Mouse (Mus musculus): ENCODE data around the gene Zfp362. TPM values are rescaled to one million over a fixed set of nuclear protein-coding genes. Genes with fewer than 3 reads are reported as not detected.

Zfp362 gene
- polyA plus RNA-seq, 1 experiment from 2014 or later: 23.5 TPM

GRCm38 (mm10) chr4:128748309-128748708 is 57.5 kb downstream of the Zfp362 start:
- ATAC-seq: no peak
- Histone ChIP-seq H3K4me3 (replicated peaks) (no peak overlapping the region), H3K4me1 (replicated peaks) (no peaks in the 10 kb centered on the region), H3K27ac (no peak overlapping the region), H3K4me2 (replicated peaks) (no peak overlapping the region), H3K9me3 (no peaks in the 10 kb centered on the region), H3K9ac (no peak overlapping the region), H3K27me3 (replicated peaks) (no peaks in the 10 kb centered on the region), H3K36me3 (peaks cover 71% of the 10 kb centered on the region)
- 88% methylated on average over 7 of the region's 7 CpGs for WGBS

GRCm38 (mm10) chr4:128747614-128748270 is 58.1 kb downstream of the Zfp362 start:
- no peaks in the 10 kb centered on the region for H3K4me1 ChIP-seq (replicated peaks)
- H3K36me3 ChIP-seq: peaks cover 69% of the 10 kb centered on the region
- H3K4me2 ChIP-seq (replicated peaks): no peak overlapping the region
- WGBS: 83% methylated on average over 22 of the region's 22 CpGs
- no peak for ATAC-seq
- H3K27me3 ChIP-seq (replicated peaks): no peaks in the 10 kb centered on the region
- H3K9ac ChIP-seq: no peak overlapping the region
- H3K4me3 ChIP-seq (replicated peaks): no peak overlapping the region
- no peak overlapping the region for H3K27ac ChIP-seq
- no peaks in the 10 kb centered on the region for H3K9me3 ChIP-seq

- H3K36me3 ChIP-seq: peaks cover 52% of the 10 kb centered on the region
- H3K9me3 ChIP-seq: no peaks in the 10 kb centered on the region
- WGBS: 89% methylated on average over 8 of the region's 8 CpGs
- H3K4me2 ChIP-seq (replicated peaks): no peak overlapping the region
- ATAC-seq: no peak
- H3K4me3 ChIP-seq (replicated peaks): no peak overlapping the region
- H3K4me1 ChIP-seq (replicated peaks): peaks cover 5% of the 10 kb centered on the region
- H3K27me3 ChIP-seq (replicated peaks): no peaks in the 10 kb centered on the region
- no peak overlapping the region for H3K9ac ChIP-seq
- no peak overlapping the region for H3K27ac ChIP-seq
These were observed 60.7 kb downstream of the Zfp362 start for GRCm38 (mm10) chr4:128745160-128745559.

DNA sequence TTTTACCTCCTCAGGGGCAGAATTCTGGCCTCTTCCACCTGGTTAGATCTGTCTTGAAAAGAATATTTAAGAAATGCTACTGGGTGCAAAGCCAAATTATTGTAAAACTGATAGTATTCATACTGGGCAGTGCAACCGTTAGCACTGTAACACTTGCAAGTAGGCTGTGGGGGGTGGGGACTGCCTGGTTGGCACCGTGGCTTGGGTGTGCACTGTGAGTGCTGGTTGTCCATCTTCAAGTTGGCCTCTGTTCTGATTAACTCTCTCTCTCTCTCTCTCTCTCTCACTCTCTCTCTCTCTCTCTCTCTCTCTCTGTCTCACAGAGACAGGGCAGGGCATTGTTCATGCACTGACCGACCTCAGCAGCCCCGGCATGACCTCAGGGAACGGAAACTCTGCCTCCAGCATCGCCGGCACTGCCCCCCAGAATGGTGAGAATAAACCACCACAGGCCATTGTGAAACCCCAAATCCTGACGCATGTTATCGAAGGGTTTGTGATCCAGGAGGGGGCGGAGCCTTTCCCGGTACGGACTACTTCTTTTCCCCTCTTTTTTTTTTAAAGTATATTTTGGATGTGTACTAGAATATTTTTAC is 62.7 kb downstream of the Zfp362 start:
- Histone ChIP-seq H3K36me3 (peaks cover 35% of the 10 kb centered on the region), H3K4me3 (replicated peaks) (no peak overlapping the region), H3K9me3 (no peaks in the 10 kb centered on the region), H3K27ac (no peak overlapping the region), H3K27me3 (replicated peaks) (no peaks in the 10 kb centered on the region), H3K9ac (no peak overlapping the region), H3K4me2 (replicated peaks) (no peak overlapping the region), H3K4me1 (replicated peaks) (peaks cover 9% of the 10 kb centered on the region)
- WGBS: 77% methylated on average over 12 of the region's 12 CpGs
- no peak for ATAC-seq

GRCm38 (mm10) chr4:128742379-128742970 is 63.4 kb downstream of the Zfp362 start:
- Histone ChIP-seq H3K36me3 (peaks cover 32% of the 10 kb centered on the region), H3K9me3 (no peaks in the 10 kb centered on the region), H3K4me1 (replicated peaks) (peaks cover 15% of the 10 kb centered on the region), H3K9ac (no peak overlapping the region), H3K4me3 (replicated peaks) (no peak overlapping the region), H3K4me2 (replicated peaks) (no peak overlapping the region), H3K27me3 (replicated peaks) (no peaks in the 10 kb centered on the region), H3K27ac (no peak overlapping the region)
- 60% methylated on average over 10 of the region's 10 CpGs for WGBS
- no peak for ATAC-seq

- Histone ChIP-seq H3K4me2 (replicated peaks) (no peak overlapping the region), H3K36me3 (peaks cover 26% of the 10 kb centered on the region), H3K27ac (no peak overlapping the region), H3K27me3 (replicated peaks) (no peaks in the 10 kb centered on the region), H3K4me3 (replicated peaks) (no peak overlapping the region), H3K9ac (no peak overlapping the region), H3K4me1 (replicated peaks) (peaks cover 20% of the 10 kb centered on the region), H3K9me3 (no peaks in the 10 kb centered on the region)
- ATAC-seq: no peak
- 57% methylated on average over 5 of the region's 5 CpGs for WGBS
These were observed 63.9 kb downstream of the Zfp362 start for GRCm38 (mm10) chr4:128741906-128742305.

DNA sequence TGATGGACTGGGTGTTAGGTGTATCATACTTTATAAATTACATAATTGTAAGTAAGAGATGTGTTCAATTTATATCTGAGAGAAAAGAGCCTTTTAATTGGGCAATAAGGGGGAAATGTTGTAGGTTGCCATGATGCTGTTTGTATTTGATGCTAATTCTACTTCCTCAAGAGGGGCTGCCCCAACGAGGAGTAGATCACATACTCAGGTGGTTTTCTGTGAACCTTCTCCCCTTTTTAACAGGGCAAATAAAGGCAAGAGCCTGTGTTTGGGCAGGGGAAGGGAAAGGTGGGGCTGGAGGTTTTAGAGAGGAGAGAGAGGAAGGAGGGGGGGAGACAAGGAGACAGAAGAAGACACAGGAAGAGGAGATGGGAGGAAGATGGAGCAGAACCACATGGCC is 65.0 kb downstream of the Zfp362 start:
- Histone ChIP-seq H3K4me1 (replicated peaks) (peaks cover 27% of the 10 kb centered on the region), H3K36me3 (peaks cover 16% of the 10 kb centered on the region), H3K27me3 (replicated peaks) (no peaks in the 10 kb centered on the region), H3K9ac (no peak overlapping the region), H3K27ac (no peak overlapping the region), H3K9me3 (no peaks in the 10 kb centered on the region), H3K4me3 (replicated peaks) (no peak overlapping the region), H3K4me2 (replicated peaks) (no peak overlapping the region)
- WGBS: 32% methylated on average over 1 of the region's 1 CpGs
- ATAC-seq: no peak

DNA sequence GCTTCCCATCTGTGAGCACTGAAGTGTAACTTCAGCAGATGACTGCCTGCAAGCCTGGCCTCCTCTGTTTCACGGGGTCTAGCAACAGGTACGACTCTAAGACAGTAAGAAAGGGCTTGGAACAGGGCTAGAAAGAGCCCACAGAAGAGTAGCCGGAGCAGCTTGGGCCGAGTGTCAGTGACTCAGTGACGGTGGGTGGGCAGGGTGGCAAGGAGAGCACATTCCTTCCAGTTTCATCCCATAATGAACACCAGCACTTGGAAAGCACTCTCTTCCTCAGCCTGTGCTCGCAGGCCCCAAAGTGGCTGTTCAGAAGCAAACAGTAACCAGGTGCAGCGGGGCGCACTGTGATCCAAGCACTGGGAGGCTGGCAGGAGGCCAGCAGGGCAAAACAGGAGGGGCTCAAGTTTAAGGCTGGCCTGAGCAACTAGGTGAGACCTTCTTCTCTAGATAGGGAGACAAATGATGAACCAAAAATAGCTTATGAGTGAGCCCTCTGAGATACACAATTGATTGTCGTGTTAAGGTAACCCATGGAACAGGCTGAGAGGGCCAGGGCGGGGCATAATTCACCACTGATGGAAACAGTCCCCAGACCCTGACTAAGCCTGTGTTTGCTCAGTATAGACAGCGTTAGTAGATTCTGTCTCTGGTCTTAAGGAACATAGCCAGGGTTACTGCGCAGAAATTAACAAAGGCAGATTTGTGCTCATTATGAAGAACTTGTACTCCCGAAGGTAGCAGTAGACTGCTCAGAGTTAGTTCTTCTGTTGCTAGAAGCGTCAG is 67.8 kb downstream of the Zfp362 start:
- H3K4me1 ChIP-seq (replicated peaks): peaks cover 55% of the 10 kb centered on the region
- H3K27ac ChIP-seq: peak overlapping the region; percentile 67
- WGBS: 45% methylated on average over 14 of the region's 14 CpGs
- H3K9ac ChIP-seq: no peak overlapping the region
- peak; percentile 53 for ATAC-seq
- peak overlapping the region; percentile 14; the same call in 1 of the 2 replicates for H3K4me2 ChIP-seq (replicated peaks)
- H3K9me3 ChIP-seq: no peaks in the 10 kb centered on the region
- no peak overlapping the region for H3K4me3 ChIP-seq (replicated peaks)
- no peaks in the 10 kb centered on the region for H3K27me3 ChIP-seq (replicated peaks)
- 0 out of 2 replicates have a peak, but pooled peaks cover 3% of the 10 kb centered on the region for H3K36me3 ChIP-seq

- H3K4me3 ChIP-seq (replicated peaks): no peak overlapping the region
- peak overlapping the region; percentile 67 for H3K27ac ChIP-seq
- H3K4me1 ChIP-seq (replicated peaks): peaks cover 55% of the 10 kb centered on the region
- H3K4me2 ChIP-seq (replicated peaks): no peak overlapping the region
- 0 out of 2 replicates have a peak, but pooled peaks cover 3% of the 10 kb centered on the region for H3K36me3 ChIP-seq
- 0 out of 2 replicates have a peak overlapping the region, but pooled peaks have one; percentile 5 for H3K9ac ChIP-seq
- no peaks in the 10 kb centered on the region for H3K9me3 ChIP-seq
- WGBS: 46% methylated on average over 6 of the region's 6 CpGs
- H3K27me3 ChIP-seq (replicated peaks): no peaks in the 10 kb centered on the region
- peak; percentile 10; the same call in 1 of the 2 replicates for ATAC-seq
These were observed 68.7 kb downstream of the Zfp362 start for GRCm38 (mm10) chr4:128737137-128737589.

GRCm38 (mm10) chr4:128734721-128735671 is 70.8 kb downstream of the Zfp362 start:
- H3K4me3 ChIP-seq (replicated peaks): no peak overlapping the region
- H3K9ac ChIP-seq: no peak overlapping the region
- H3K27me3 ChIP-seq (replicated peaks): no peaks in the 10 kb centered on the region
- 0 out of 2 replicates have a peak, but pooled peaks cover 3% of the 10 kb centered on the region for H3K36me3 ChIP-seq
- 71% methylated on average over 18 of the region's 18 CpGs for WGBS
- H3K9me3 ChIP-seq: no peaks in the 10 kb centered on the region
- ATAC-seq: 0 out of 2 replicates have a peak, but pooled peaks have one; percentile 17
- H3K4me1 ChIP-seq (replicated peaks): peaks cover 55% of the 10 kb centered on the region
- H3K27ac ChIP-seq: 0 out of 2 replicates have a peak overlapping the region, but pooled peaks have one; percentile 57
- H3K4me2 ChIP-seq (replicated peaks): peak overlapping the region; percentile 15; the same call in 1 of the 2 replicates

GRCm38 (mm10) chr4:128734217-128734616 is 71.6 kb downstream of the Zfp362 start:
- Histone ChIP-seq H3K27me3 (replicated peaks) (no peaks in the 10 kb centered on the region), H3K4me2 (replicated peaks) (peak overlapping the region; percentile 15; the same call in 1 of the 2 replicates), H3K9me3 (no peaks in the 10 kb centered on the region), H3K9ac (no peak overlapping the region), H3K4me3 (replicated peaks) (no peak overlapping the region), H3K36me3 (0 out of 2 replicates have a peak, but pooled peaks cover 3% of the 10 kb centered on the region), H3K4me1 (replicated peaks) (peaks cover 63% of the 10 kb centered on the region), H3K27ac (peak overlapping the region; percentile 57)
- 25% methylated on average over 5 of the region's 5 CpGs for WGBS
- ATAC-seq: peak; percentile 63
